Mouse (Mus musculus): ENCODE measurements around the gene Il18r1.

- TF ChIP-seq CTCF (IDR thresholded peaks at IDR 0.05; ENCODE audit: control insufficient read depth, insufficient read depth, insufficient read length) (no peak), MYOG (IDR thresholded peaks at IDR 0.05; ENCODE audit: control insufficient read depth, extremely low read depth, insufficient read length) (no peak), USF1 (IDR thresholded peaks at IDR 0.05; ENCODE audit: low read depth) (no peak), MAX (IDR thresholded peaks at IDR 0.05) (no peak), MYOD1 (IDR thresholded peaks at IDR 0.05; ENCODE audit: control insufficient read depth, insufficient read length, low read depth) (no peak)
These were observed 2.0 kb downstream of the Il18r1 start for GRCm38 (mm10) chr1:40467306-40467705.

Measured in C2C12 (cell line).